ENCODE assay signal across 9 mouse cellular contexts in genomic region chr11:101279193-101279569, GRCm38 (mm10). TPM values are rescaled to one million over a fixed set of nuclear protein-coding genes. Genes with fewer than 3 reads are reported as not detected.
A peak's percentile ranks its signal among the peaks of the same experiment; 100 is the strongest.
DNase-seq lines count a peak whose midpoint lies in the region; ATAC-seq and TF ChIP-seq lines count a peak whose summit lies in the region.
"Had no signal": no experiment of that assay in that cellular context is flagged by ENCODE, and none has a peak within 500 bp of the region (broad histone marks: within the 10 kb centered on the region; RNA-seq: fewer than 3 reads in every experiment).

No protein-coding gene starts in this region.

- H3K36me3 ChIP-seq in heart, embryonic 16.5 days (ENCODE audit: control insufficient read depth, insufficient read depth), result no peaks in the 10 kb centered on the region
- peaks cover 4% of the 10 kb centered on the region for H3K36me3 ChIP-seq in hindbrain, embryonic 13.5 days
- H3K36me3 ChIP-seq in midbrain, embryonic 13.5 days, result peaks cover 5% of the 10 kb centered on the region; the same call in 1 of the 2 replicates

- H3K27me3 ChIP-seq in heart, embryonic 16.5 days (ENCODE audit: control insufficient read depth, insufficient read depth, low read length), result no peaks in the 10 kb centered on the region
- peaks cover 18% of the 10 kb centered on the region; the same call in 1 of the 2 replicates for H3K27me3 ChIP-seq in hindbrain, embryonic 13.5 days
- peaks cover 23% of the 10 kb centered on the region for H3K27me3 ChIP-seq in midbrain, embryonic 13.5 days
- H3K27me3 ChIP-seq: Patski had no signal

- DNase-seq in heart, adult 11 months, result no peak
- no peak for DNase-seq in gastrocnemius, postnatal 14 days
- no peak for DNase-seq in ovary, adult 18-20 months (ENCODE audit: low spot score)
- DNase-seq in gastrocnemius, postnatal 36 days, result no peak

- no peaks in the 10 kb centered on the region for H3K9me3 ChIP-seq in heart, embryonic 16.5 days (replicated peaks; ENCODE audit: control insufficient read depth, low read length)
- no peaks in the 10 kb centered on the region for H3K9me3 ChIP-seq in hindbrain, embryonic 13.5 days
- no peaks in the 10 kb centered on the region for H3K9me3 ChIP-seq in midbrain, embryonic 13.5 days

- intact Hi-C loops in gastrocnemius, postnatal 14 days (cut with DNase I; ENCODE audit: low total_unique reads), result no loop called here
- intact Hi-C loops in gastrocnemius, postnatal 36 days (cut with DNase I), result no loop called here

- no peak for TF ChIP-seq CTCF in bone marrow, adult 2 months (IDR thresholded peaks at IDR 0.05; ENCODE audit: control insufficient read depth, insufficient read depth, low read length)

- 0 out of 2 replicates have a peak, but pooled peaks have one; percentile 15 for ATAC-seq in heart, embryonic 16.5 days (replicated peaks; ENCODE audit: extremely low read depth, insufficient read depth, low FRiP score)
- peak; percentile 19; the same call in 1 of the 2 replicates for ATAC-seq in hindbrain, embryonic 13.5 days (ENCODE audit: low FRiP score)
- ATAC-seq in midbrain, embryonic 13.5 days, result peak; percentile 58

- TF ChIP-seq POLR2A in bone marrow, adult 2 months (IDR thresholded peaks at IDR 0.05; ENCODE audit: borderline replicate concordance, control insufficient read depth, low read depth, low read length), result no peak

- H3K4me2 ChIP-seq in heart, embryonic 16.5 days (ENCODE audit: low read depth, low read length), result peak overlapping the region; percentile 84
- H3K4me2 ChIP-seq in hindbrain, embryonic 13.5 days, result peak overlapping the region; percentile 91
- H3K4me2 ChIP-seq in midbrain, embryonic 13.5 days (replicated peaks), result peak overlapping the region; percentile 73

- peak overlapping the region; percentile 89 for H3K4me3 ChIP-seq in heart, embryonic 16.5 days (ENCODE audit: low read length)
- peak overlapping the region; percentile 97 for H3K4me3 ChIP-seq in bone marrow, adult 2 months (replicated peaks; ENCODE audit: control insufficient read depth, low read depth, low read length)
- peak overlapping the region; percentile 82 for H3K4me3 ChIP-seq in hindbrain, embryonic 13.5 days
- peak overlapping the region; percentile 66 for H3K4me3 ChIP-seq in midbrain, embryonic 13.5 days (replicated peaks)

- H3K9ac ChIP-seq in heart, embryonic 16.5 days (ENCODE audit: low read length), result peak overlapping the region; percentile 46
- no peak overlapping the region for H3K9ac ChIP-seq in hindbrain, embryonic 13.5 days
- no peak overlapping the region for H3K9ac ChIP-seq in midbrain, embryonic 13.5 days (replicated peaks)

- 56% methylated on average over 14 of the region's 14 CpGs for WGBS in heart, embryonic 16.5 days
- WGBS in bone marrow, adult 2 months, result 63% methylated on average over 14 of the region's 14 CpGs
- WGBS in hindbrain, embryonic 13.5 days, result 62% methylated on average over 14 of the region's 14 CpGs
- WGBS in midbrain, embryonic 13.5 days, result 66% methylated on average over 14 of the region's 14 CpGs

- no peak overlapping the region for H3K27ac ChIP-seq in heart, embryonic 16.5 days (ENCODE audit: low read length)
- peak overlapping the region; percentile 23; the same call in 1 of the 2 replicates for H3K27ac ChIP-seq in bone marrow, adult 2 months (ENCODE audit: control insufficient read depth, insufficient read depth, low read depth, low read length, poor library complexity)
- no peak overlapping the region for H3K27ac ChIP-seq in hindbrain, embryonic 13.5 days
- no peak overlapping the region for H3K27ac ChIP-seq in midbrain, embryonic 13.5 days

- peaks cover 18% of the 10 kb centered on the region for H3K4me1 ChIP-seq in heart, embryonic 16.5 days (ENCODE audit: control insufficient read depth, insufficient read depth, low read length)
- H3K4me1 ChIP-seq in bone marrow, adult 2 months (ENCODE audit: control insufficient read depth, insufficient read depth, low read length), result peaks cover 3% of the 10 kb centered on the region
- H3K4me1 ChIP-seq in hindbrain, embryonic 13.5 days (replicated peaks), result peaks cover 30% of the 10 kb centered on the region
- H3K4me1 ChIP-seq in midbrain, embryonic 13.5 days (replicated peaks), result peaks cover 27% of the 10 kb centered on the region

RNA-seq across cellular contexts. Expression of gene Coa3, which starts 0.3 kb away (rescaled TPM):
- polyA plus RNA-seq in heart, embryonic 16.5 days (2015; fragmentation: Nextera tagmentation; extraction: Ambion mirVana), result 166 and 175 TPM in 2 replicates
- 34.2 and 61.9 TPM in 2 replicates for polyA plus RNA-seq in bone marrow, adult 2 months (2011; ENCODE audit: insufficient read depth, insufficient read length, low replicate concordance, missing spikeins)
- polyA plus RNA-seq in hindbrain, embryonic 13.5 days (2015; fragmentation: Nextera tagmentation; extraction: Ambion mirVana), result 216 and 226 TPM in 2 replicates
- polyA plus RNA-seq in midbrain, embryonic 13.5 days (2015; fragmentation: Nextera tagmentation; extraction: Ambion mirVana), result 210 and 213 TPM in 2 replicates
- total RNA-seq in gastrocnemius, postnatal 14 days (2021), result 10 to 100 TPM; 70.0 to 73.4 TPM
- total RNA-seq in gastrocnemius, postnatal 36 days (2021), result 10 to 100 TPM; 64.3 to 71.4 TPM

RNA-seq across cellular contexts. Expression of gene Cntd1, which starts 0.4 kb away (rescaled TPM):
- polyA plus RNA-seq in heart, embryonic 16.5 days (2015; fragmentation: Nextera tagmentation; extraction: Ambion mirVana), result 0.87 and 0.91 TPM in 2 replicates
- polyA plus RNA-seq in bone marrow, adult 2 months (2011; ENCODE audit: insufficient read depth, insufficient read length, low replicate concordance, missing spikeins), result 1.3 and 2.2 TPM in 2 replicates
- polyA plus RNA-seq in hindbrain, embryonic 13.5 days (2015; fragmentation: Nextera tagmentation; extraction: Ambion mirVana), result 1.3 TPM in 2 replicates
- 1.2 and 1.3 TPM in 2 replicates for polyA plus RNA-seq in midbrain, embryonic 13.5 days (2015; fragmentation: Nextera tagmentation; extraction: Ambion mirVana)
- under 1 TPM; 0.13 to 0.21 TPM for total RNA-seq in gastrocnemius, postnatal 14 days (2021)
- total RNA-seq in gastrocnemius, postnatal 36 days (2021), result under 1 TPM; 0.10 to 0.15 TPM

RNA-seq across cellular contexts. Expression of gene Wnk4, which starts 18.8 kb away (rescaled TPM):
- polyA plus RNA-seq in heart, embryonic 16.5 days (2015; fragmentation: Nextera tagmentation; extraction: Ambion mirVana), result 6.8 and 7.3 TPM in 2 replicates
- polyA plus RNA-seq in bone marrow, adult 2 months (2011; ENCODE audit: insufficient read depth, insufficient read length, low replicate concordance, missing spikeins), result 5.5 and 19.8 TPM in 2 replicates
- 7.0 and 7.7 TPM in 2 replicates for polyA plus RNA-seq in hindbrain, embryonic 13.5 days (2015; fragmentation: Nextera tagmentation; extraction: Ambion mirVana)
- 7.2 and 7.5 TPM in 2 replicates for polyA plus RNA-seq in midbrain, embryonic 13.5 days (2015; fragmentation: Nextera tagmentation; extraction: Ambion mirVana)
- total RNA-seq in gastrocnemius, postnatal 14 days (2021), result 1 to 10 TPM in 1 of 2 experiments, under 1 TPM in 1; 0.89 to 1.0 TPM
- total RNA-seq in gastrocnemius, postnatal 36 days (2021), result under 1 TPM; 0.10 to 0.15 TPM

RNA-seq across cellular contexts. Expression of gene Becn1, which starts 22.9 kb away (rescaled TPM):
- polyA plus RNA-seq in heart, embryonic 16.5 days (2015; fragmentation: Nextera tagmentation; extraction: Ambion mirVana), result 135 TPM in 2 replicates
- 144 and 173 TPM in 2 replicates for polyA plus RNA-seq in bone marrow, adult 2 months (2011; ENCODE audit: insufficient read depth, insufficient read length, low replicate concordance, missing spikeins)
- 166 and 188 TPM in 2 replicates for polyA plus RNA-seq in hindbrain, embryonic 13.5 days (2015; fragmentation: Nextera tagmentation; extraction: Ambion mirVana)
- polyA plus RNA-seq in midbrain, embryonic 13.5 days (2015; fragmentation: Nextera tagmentation; extraction: Ambion mirVana), result 178 and 194 TPM in 2 replicates
- 10 to 100 TPM; 70.7 to 72.9 TPM for total RNA-seq in gastrocnemius, postnatal 14 days (2021)
- 10 to 100 TPM; 73.9 to 78.0 TPM for total RNA-seq in gastrocnemius, postnatal 36 days (2021)

RNA-seq across cellular contexts. Expression of gene Vps25, which starts 25.7 kb away (rescaled TPM):
- 105 and 107 TPM in 2 replicates for polyA plus RNA-seq in heart, embryonic 16.5 days (2015; fragmentation: Nextera tagmentation; extraction: Ambion mirVana)
- 71.9 and 86.6 TPM in 2 replicates for polyA plus RNA-seq in bone marrow, adult 2 months (2011; ENCODE audit: insufficient read depth, insufficient read length, low replicate concordance, missing spikeins)
- 110 and 115 TPM in 2 replicates for polyA plus RNA-seq in hindbrain, embryonic 13.5 days (2015; fragmentation: Nextera tagmentation; extraction: Ambion mirVana)
- polyA plus RNA-seq in midbrain, embryonic 13.5 days (2015; fragmentation: Nextera tagmentation; extraction: Ambion mirVana), result 110 and 111 TPM in 2 replicates
- 10 to 100 TPM; 38.1 to 39.0 TPM for total RNA-seq in gastrocnemius, postnatal 14 days (2021)
- 10 to 100 TPM; 36.2 to 39.4 TPM for total RNA-seq in gastrocnemius, postnatal 36 days (2021)
